Mouse (Mus musculus) olfactory bulb, adult 2 months (tissue): ENCODE results near the gene Lrrc8d.

ENCODE experiments used
- CTCF ChIP-seq: fragments of 200-500 bp; IDR thresholded peaks from 2 replicates; pipeline ENCODE4 v1.5.1; 2012; ENCODE audit warnings: low read depth, mild to moderate bottlenecking, low read length, moderate library complexity; ENCODE audit not compliant: insufficient read depth
- POLR2A ChIP-seq: fragments of 200-500 bp; IDR thresholded peaks from 2 replicates; pipeline ENCODE4 v1.6.1; 2012; ENCODE audit warnings: mild to moderate bottlenecking, low read depth, low read length, moderate library complexity; ENCODE audit not compliant: insufficient read depth

DNA sequence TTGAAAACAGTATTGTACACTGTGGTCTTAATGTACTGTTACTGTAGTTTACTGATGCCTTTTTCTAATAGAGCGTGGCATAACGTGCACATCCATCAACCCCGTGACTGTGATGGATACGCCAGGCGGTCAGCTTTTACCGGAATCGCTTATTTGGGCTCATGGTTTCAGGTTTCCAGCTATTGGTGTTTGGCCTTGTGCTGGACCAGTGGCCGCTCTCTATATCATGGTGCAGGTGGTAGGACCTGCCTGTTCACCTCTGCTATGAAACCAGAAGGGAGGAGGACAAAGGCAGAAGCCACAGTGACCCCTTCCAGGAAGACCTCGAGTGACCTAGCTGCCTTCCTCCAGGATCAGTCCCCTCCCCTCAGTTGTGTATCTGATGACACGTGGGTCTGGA, 85.0 kb downstream of the Lrrc8d start:
- no peak for TF ChIP-seq CTCF
- TF ChIP-seq POLR2A: no peak
